19 mouse cellular contexts compared by ENCODE assay signal in the genomic region with DNA sequence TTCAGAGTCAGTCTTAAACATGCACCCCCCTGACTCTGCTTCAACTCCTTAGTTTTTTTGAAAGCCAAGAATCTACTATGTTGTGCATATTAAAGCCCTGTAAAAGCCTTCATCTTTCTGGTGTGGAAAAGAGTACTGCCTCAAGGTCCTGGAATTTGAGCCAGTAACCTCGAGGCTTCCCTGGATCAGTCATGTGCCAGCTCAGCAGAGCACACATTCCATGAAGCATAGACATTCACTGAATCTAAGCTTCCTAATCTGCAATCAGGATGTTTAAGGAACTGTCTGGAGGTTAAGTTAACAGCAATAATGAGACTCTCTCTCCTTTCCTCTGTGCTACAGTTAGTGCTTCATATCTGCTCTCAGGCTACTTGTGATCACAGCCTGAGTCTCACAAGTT.
"Had no signal": no experiment of that assay in that cellular context is flagged by ENCODE, and none has a peak within 500 bp of the region (broad histone marks: within the 10 kb centered on the region; RNA-seq: fewer than 3 reads in every experiment).

No protein-coding gene starts in this region.

- ATAC-seq: liver, postnatal 0 days; lung, postnatal 0 days; midbrain, embryonic 16.5 days had no signal

- DNase-seq: liver, postnatal 0 days; lung, adult 2 months; lung, postnatal 14 days; lung, postnatal 36 days; midbrain, embryonic 14.5 days; right cerebral cortex, postnatal 25 days; right cerebral cortex, postnatal 4 days; spleen, adult 18-20 months; thymus, adult 18-20 months; thymus, postnatal 25 days; thymus, postnatal 4 days had no signal

- H3K27ac ChIP-seq: liver, embryonic 15.5 days; lung, embryonic 15.5 days; macrophage; midbrain, embryonic 12.5 days; neural tube, embryonic 12.5 days had no signal

- H3K9ac ChIP-seq: liver, embryonic 15.5 days; liver, postnatal 0 days; lung, embryonic 15.5 days; midbrain, embryonic 12.5 days; neural tube, embryonic 12.5 days had no signal

- H3K27me3 ChIP-seq: liver, embryonic 15.5 days; lung, embryonic 15.5 days; megakaryocyte, embryonic 14.5 days; midbrain, embryonic 12.5 days; neural tube, embryonic 12.5 days had no signal

- H3K4me1 ChIP-seq: liver, embryonic 15.5 days; lung, embryonic 15.5 days; megakaryocyte, embryonic 14.5 days; midbrain, embryonic 12.5 days; neural tube, embryonic 12.5 days had no signal

- H3K4me2 ChIP-seq: liver, embryonic 15.5 days; lung, embryonic 15.5 days; midbrain, embryonic 12.5 days; neural tube, embryonic 12.5 days had no signal

- H3K9me3 ChIP-seq: liver, embryonic 15.5 days; lung, embryonic 15.5 days; megakaryocyte, embryonic 14.5 days; midbrain, embryonic 12.5 days; neural tube, embryonic 12.5 days had no signal

- H3K36me3 ChIP-seq: liver, embryonic 15.5 days; lung, embryonic 15.5 days; midbrain, embryonic 12.5 days; neural tube, embryonic 12.5 days had no signal

- H3K4me3 ChIP-seq: liver, embryonic 15.5 days; lung, embryonic 15.5 days; megakaryocyte, embryonic 14.5 days; midbrain, embryonic 12.5 days; neural tube, embryonic 12.5 days had no signal
